Mouse (Mus musculus): ENCODE results near the gene Desi1.
A peak's percentile ranks its signal among the peaks of the same experiment; 100 is the strongest.
"Not testable (repeated sequence)": the region's sequence is repeated elsewhere in the genome, so short reads cannot be mapped to it uniquely, and the experiment has no call there.

Gene Desi1

DNA sequence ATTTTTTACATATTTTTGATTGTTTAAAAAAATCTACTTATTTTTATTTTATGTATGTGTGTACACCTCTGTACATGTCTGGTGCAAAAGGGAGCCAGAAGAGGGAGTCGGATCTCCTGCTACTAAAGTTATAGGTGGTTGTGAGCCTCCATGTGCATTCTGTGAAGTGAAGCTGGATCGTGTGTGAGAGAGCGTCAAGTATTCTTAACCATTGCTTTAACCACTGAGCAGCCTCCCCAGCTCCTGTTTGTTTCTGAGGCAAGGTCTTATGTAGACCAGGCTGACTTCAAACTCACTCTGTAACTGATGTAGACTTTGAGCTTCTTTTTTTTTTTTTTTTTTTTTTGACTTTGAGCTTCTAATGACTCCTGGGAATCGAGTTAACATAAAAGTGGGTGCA, 16.2 kb downstream of the Desi1 start:
- no peak for DNase-seq (ENCODE audit: low spot score)

DNA sequence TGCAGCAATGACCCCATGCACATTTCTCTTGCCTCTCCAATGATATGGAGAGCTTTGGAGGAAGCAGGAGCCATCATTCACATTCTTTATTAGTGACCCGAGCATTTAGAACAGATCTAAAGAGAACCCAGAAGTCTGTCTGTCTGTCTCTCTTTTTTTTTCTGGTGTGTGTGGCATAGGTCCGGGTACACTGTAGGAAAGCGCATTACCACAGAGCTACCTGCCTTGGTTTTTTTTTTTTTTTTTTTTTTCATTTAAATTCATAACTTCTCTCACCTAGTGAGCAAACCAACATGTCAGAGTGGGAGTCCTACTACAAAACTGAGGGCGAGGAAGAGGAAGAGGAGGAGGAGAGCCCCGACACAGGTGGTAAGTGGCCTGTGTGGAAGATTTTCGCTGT, 16.8 kb downstream of the Desi1 start:
- DNase-seq (ENCODE audit: low spot score) = no peak

DNA sequence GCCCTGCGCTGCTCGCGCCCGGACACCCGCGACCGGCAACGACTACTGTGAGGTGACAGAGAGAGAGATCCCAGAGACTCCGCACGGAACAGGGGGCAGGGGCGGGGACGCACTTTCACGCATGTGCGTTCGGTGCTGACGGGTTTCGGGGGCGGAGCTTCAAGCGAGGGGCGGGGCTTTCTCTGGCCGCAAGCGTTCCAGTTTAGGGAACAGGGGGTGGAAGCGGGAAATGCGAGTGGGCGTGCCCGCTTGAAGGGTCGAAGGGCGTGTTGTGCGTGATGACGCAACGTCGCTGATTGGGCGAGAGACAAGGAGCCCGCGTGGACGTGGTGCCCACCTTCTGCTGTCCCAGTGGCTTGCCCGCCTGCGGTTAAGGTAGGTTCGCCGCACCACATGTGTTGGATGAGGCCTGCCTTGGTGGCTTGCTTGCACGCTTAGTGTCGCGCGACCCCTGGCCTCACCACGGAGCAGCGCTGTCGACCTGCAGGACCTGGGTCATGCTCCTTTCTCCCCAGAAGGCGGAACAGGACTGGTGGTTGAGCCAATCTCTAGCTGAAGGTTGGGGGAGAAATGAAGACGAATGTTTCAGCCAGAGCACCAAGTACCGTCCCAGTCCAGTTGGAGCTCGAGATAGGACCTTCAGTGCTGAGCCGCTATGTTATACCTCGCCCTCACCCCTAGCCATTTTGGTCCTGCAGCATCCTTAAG, 17.4 kb downstream of the Desi1 start:
- DNase-seq (ENCODE audit: low spot score) = peak; percentile 99

GRCm38 (mm10) chr15:82015392-82016100, 18.1 kb downstream of the Desi1 start:
- DNase-seq (ENCODE audit: low spot score) = peak; percentile 25

DNA sequence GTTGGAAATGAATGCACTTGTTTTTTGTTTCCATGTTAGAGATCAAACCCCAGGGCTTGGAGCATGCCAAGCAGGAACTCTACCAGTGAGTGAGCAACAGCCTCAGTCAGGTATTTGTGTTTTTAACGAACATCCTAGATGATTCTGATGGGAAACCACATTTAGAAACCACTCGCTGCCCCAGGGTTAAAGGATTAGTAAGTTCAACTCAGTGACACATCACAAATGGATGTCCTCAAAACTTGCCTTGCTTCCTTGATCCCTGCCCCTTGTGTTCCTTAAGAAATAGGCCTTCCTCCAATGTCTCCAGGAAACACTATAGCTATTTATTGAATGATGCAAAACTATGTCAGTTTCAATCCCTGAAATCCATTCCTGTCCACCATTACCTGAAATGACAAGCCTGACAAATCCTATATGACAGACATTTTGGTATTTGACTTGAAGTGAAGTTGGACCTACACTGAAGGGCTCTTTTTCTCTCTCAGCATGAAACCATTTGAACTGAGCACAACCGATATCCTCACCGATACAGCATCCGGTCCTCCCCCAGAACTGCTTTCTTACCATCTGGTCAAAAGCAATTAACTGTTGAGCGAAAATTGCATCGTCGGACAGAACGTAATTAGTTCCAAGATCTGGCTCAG, 18.8 kb downstream of the Desi1 start:
- no peak for DNase-seq (ENCODE audit: low spot score)

DNA sequence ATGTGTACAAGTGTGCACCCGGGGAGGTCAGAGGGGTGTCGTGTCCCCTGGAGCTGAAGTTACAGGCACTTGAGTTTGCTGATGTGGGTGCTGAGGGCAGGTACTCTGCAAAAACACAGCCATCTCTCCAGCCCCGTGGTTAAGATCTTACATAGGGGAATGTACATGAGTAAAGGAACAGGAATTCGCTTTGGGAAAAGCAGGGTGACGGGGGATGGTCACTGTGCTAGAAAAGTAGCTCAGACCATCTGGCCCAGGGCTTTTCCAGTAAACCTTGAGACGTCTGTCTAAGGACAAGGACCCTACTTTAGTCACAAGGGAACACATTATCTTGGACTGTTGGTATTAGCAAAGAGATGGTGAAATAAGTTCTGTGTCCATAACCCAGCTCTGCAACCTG, 21.7 kb downstream of the Desi1 start:
- no peak for DNase-seq (ENCODE audit: low spot score)

GRCm38 (mm10) chr15:82004257-82004656, 29.4 kb downstream of the Desi1 start:
- no peak for DNase-seq (ENCODE audit: low spot score)

GRCm38 (mm10) chr15:81993992-81994391, 39.7 kb downstream of the Desi1 start:
- DNase-seq (ENCODE audit: low spot score) = no peak

GRCm38 (mm10) chr15:81990549-81990948, 43.1 kb downstream of the Desi1 start:
- DNase-seq (ENCODE audit: low spot score) = no peak

- peak; percentile 89 for DNase-seq (ENCODE audit: low spot score)
Measured at GRCm38 (mm10) chr15:81989371-81990062, 44.1 kb downstream of the Desi1 start.

DNA sequence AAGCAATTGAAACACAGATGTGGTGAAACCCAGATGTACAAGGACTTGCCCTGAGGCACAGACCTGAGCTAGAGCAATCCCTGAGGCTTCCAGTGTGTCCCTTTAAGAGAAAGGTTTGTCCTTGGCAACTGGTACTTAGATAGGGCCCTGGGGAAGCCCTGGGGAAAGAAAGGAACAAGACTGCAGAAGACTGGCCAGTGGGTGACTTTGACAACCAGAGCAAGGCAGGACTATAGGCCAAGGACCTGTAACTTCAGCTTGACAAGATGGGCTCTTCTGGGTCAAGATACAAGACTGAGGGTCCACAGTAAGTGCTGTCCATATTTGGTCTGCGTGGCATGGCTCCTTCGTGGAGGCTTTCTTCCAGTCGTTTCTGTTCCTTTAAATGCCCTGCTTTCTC, 46.0 kb downstream of the Desi1 start, which contains the start of gene Xrcc6:
TSS of gene Xrcc6 (plus strand) at position 190 of the 400 bp plus-strand sequence.
- DNase-seq (ENCODE audit: low spot score) = no peak

GRCm38 (mm10) chr15:81985267-81986161, 48.1 kb downstream of the Desi1 start:
- DNase-seq (ENCODE audit: low spot score) = no peak

GRCm38 (mm10) chr15:81982173-81982572, 51.5 kb downstream of the Desi1 start:
- DNase-seq (ENCODE audit: low spot score) = no peak

DNA sequence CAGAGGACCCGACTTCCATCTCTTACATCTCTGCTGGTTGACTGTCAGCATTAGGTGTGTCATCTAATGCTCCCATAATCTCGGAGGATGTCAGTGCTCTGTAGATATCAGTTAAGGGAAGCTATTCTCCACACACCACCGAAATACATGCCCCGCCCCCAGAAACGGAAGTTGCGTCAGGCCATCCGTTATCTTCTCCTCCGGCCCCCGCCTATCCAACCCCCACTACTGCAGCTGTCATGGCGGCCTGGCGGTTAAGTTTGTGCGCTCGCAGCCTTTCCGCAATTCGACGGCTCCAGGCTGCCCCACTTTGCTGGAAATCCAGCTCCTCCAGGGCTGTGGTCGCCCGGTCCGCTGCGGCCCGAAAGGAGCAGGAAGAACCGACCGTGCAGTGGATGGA, 53.3 kb downstream of the Desi1 start, which contains the start of gene 1700029P11Rik:
TSS of gene 1700029P11Rik (plus strand) at position 220 of the 400 bp plus-strand sequence.
- DNase-seq (ENCODE audit: low spot score) = no peak

GRCm38 (mm10) chr15:81975156-81975555, 58.5 kb downstream of the Desi1 start:
- not testable (repeated sequence) for DNase-seq (ENCODE audit: low spot score)

- not testable (repeated sequence) for DNase-seq (ENCODE audit: low spot score)
Measured at GRCm38 (mm10) chr15:81970498-81970897, 63.2 kb downstream of the Desi1 start.

- DNase-seq (ENCODE audit: low spot score) = not testable (repeated sequence)
Measured at GRCm38 (mm10) chr15:81969635-81970034, 64.0 kb downstream of the Desi1 start.

GRCm38 (mm10) chr15:81969173-81969572, 64.5 kb downstream of the Desi1 start:
- DNase-seq (ENCODE audit: low spot score) = peak; percentile 16

- DNase-seq (ENCODE audit: low spot score) = no peak
Measured at GRCm38 (mm10) chr15:81968447-81968846, 65.2 kb downstream of the Desi1 start.

- no peak for DNase-seq (ENCODE audit: low spot score)
Measured at GRCm38 (mm10) chr15:81967821-81968220, 65.8 kb downstream of the Desi1 start.

All from lung, postnatal 25 days (tissue).